Mouse (Mus musculus) bone marrow, adult 2 months (tissue): ENCODE results near the gene Bend6.

ENCODE experiments used
- CTCF ChIP-seq: fragments of 200-500 bp; IDR thresholded peaks from 2 replicates; pipeline ENCODE4 v1.5.1; 2011; ENCODE audit warnings: low read length, control low read depth; ENCODE audit not compliant: control insufficient read depth, insufficient read depth
- POLR2A ChIP-seq: fragments of 200-500 bp; IDR thresholded peaks from 2 replicates; pipeline ENCODE4 v1.6.1; 2011; ENCODE audit warnings: low read depth, mild to moderate bottlenecking, control low read depth, low read length, borderline replicate concordance; ENCODE audit not compliant: control insufficient read depth

DNA sequence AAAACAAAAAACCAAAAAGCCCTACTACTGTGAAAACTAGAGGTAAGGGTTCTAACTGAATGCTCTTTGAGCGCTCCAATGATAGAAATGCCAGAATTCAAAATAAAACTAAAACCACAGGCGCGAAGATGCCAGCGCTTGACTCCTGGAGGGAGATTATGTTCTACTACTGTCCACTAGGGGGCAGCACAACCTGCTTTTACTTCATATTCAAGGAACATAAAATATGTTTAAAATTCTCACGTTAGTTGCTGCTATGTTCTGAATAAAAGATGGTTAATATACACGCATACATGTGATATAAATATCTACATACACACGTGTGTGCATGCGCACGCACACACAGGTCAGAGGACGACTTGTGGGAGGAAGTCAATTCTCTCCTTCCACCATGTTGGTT, 14.8 kb downstream of the Bend6 start:
- peak; percentile 43 for TF ChIP-seq CTCF
- no peak for TF ChIP-seq POLR2A
